Mouse (Mus musculus) spleen, adult 2 months (tissue): Measurements from ENCODE around the gene Cenpa. TPM values are rescaled to one million over a fixed set of nuclear protein-coding genes. Genes with fewer than 3 reads are reported as not detected.

ENCODE experiments used
- DNase-seq, 2 experiments: peaks; one replicate each; pipeline versions ENCODE4 v3.0.0 to v3.0.0-alpha.2; 2012 to 2021; ENCODE audit warnings: low spot score in 2 of 2, low read depth in 1 of 2
- H3K27ac ChIP-seq: fragments of 200-500 bp; 2 replicates; pipeline ENCODE4 v1.5.1; 2012; ENCODE audit warnings: low read length, inconsistent platforms; ENCODE audit not compliant: insufficient read depth
- H3K27me3 ChIP-seq: fragments of 200-500 bp; 2 replicates; pipeline ENCODE4 v1.6.1; 2012; ENCODE audit warnings: mild to moderate bottlenecking, moderate library complexity, low read length, inconsistent platforms; ENCODE audit not compliant: control insufficient read depth, insufficient read depth
- H3K36me3 ChIP-seq: fragments of 200-500 bp; 2 replicates; pipeline ENCODE4 v1.6.1; 2012; ENCODE audit warnings: mild to moderate bottlenecking, low read length, inconsistent platforms; ENCODE audit not compliant: control insufficient read depth, insufficient read depth
- H3K4me1 ChIP-seq: fragments of 200-500 bp; 2 replicates; pipeline ENCODE4 v1.6.1; 2011; ENCODE audit warnings: inconsistent platforms; ENCODE audit not compliant: control insufficient read depth, insufficient read depth, insufficient read length
- H3K4me3 ChIP-seq: fragments of 200-500 bp; 2 replicates; pipeline ENCODE4 v1.5.1; 2011; ENCODE audit warnings: mild to moderate bottlenecking, inconsistent platforms; ENCODE audit not compliant: insufficient read depth, insufficient read length; ENCODE audit errors: extremely low read depth
- CTCF ChIP-seq: fragments of 200-500 bp; IDR thresholded peaks from 2 replicates; pipeline ENCODE4 v1.5.1; 2011; ENCODE audit warnings: mild to moderate bottlenecking, inconsistent platforms; ENCODE audit not compliant: insufficient read depth, insufficient read length, insufficient replicate concordance; ENCODE audit errors: extremely low read depth
- POLR2A ChIP-seq: fragments of 200-500 bp; IDR thresholded peaks from 2 replicates; pipeline ENCODE4 v1.6.1; 2011; ENCODE audit warnings: low read depth, low read length, inconsistent platforms
- WGBS: fragments of 180-500 bp; shearing (Covaris S2); methylation state at CpG from one replicate; pipeline ENCODE4 v1.1.7; 2018; 5-methylcytosine and 5-hydroxymethylcytosine counted together
- polyA plus RNA-seq: library from polyadenylated mRNA; depleted of rRNA; stranded (reverse); fragments of >200 nt; gene quantifications from 2 replicates; pipeline ENCODE4 v1.2.3, GENCODE M21; 2012

Gene Cenpa
- polyA plus RNA-seq, 1 experiment = 47.7 TPM

GRCm38 (mm10) chr5:30643477-30644179 is 22.9 kb upstream of the Cenpa start:
- H3K27me3 ChIP-seq = no peaks in the 10 kb centered on the region
- 64% methylated on average over 5 of the region's 5 CpGs for WGBS
- H3K4me1 ChIP-seq = peaks cover 3% of the 10 kb centered on the region; the same call in 1 of the 2 replicates
- H3K36me3 ChIP-seq = no peaks in the 10 kb centered on the region
- H3K27ac ChIP-seq = no peak overlapping the region
- TF ChIP-seq POLR2A (no peak), CTCF (no peak)
- H3K4me3 ChIP-seq = no peak overlapping the region
- no peak for DNase-seq

DNA sequence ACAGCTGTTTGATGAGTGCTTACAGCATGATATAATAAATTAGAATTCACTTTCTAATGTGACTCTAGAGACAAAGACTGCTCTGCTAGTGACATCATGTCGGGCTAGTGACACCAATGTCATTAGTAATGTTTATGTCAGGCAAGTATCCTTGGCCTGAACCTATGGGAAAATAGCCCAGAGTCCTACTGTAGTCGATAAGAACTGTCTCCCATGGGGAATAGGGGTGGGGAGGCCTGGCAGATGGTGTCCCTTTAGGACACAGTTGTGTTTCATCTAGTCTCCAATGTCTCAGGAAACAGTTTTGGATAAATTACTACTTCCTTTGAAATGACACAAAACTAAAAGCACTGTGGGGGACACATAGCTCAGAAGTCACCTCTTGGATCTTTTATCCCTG is 20.5 kb upstream of the Cenpa start:
- Histone ChIP-seq H3K27me3 (no peaks in the 10 kb centered on the region), H3K4me3 (no peak overlapping the region), H3K36me3 (no peaks in the 10 kb centered on the region), H3K27ac (no peak overlapping the region), H3K4me1 (peaks cover 10% of the 10 kb centered on the region; the same call in 1 of the 2 replicates)
- no peak for DNase-seq
- 81% methylated on average over 2 of the region's 2 CpGs for WGBS
- TF ChIP-seq CTCF (no peak), POLR2A (no peak)

- H3K27ac ChIP-seq = peak overlapping the region; percentile 55; the same call in 1 of the 2 replicates
- no peak for DNase-seq
- no peaks in the 10 kb centered on the region; the same call in 1 of the 2 replicates for H3K36me3 ChIP-seq
- H3K27me3 ChIP-seq = no peaks in the 10 kb centered on the region
- peaks cover 10% of the 10 kb centered on the region; the same call in 1 of the 2 replicates for H3K4me1 ChIP-seq
- peak overlapping the region; percentile 88 for H3K4me3 ChIP-seq
- 12% methylated on average over 9 of the region's 9 CpGs for WGBS
- TF ChIP-seq CTCF (no peak), POLR2A (no peak)
Observed at GRCm38 (mm10) chr5:30647396-30647795, 19.2 kb upstream of the Cenpa start.

- Histone ChIP-seq H3K27ac (peak within 1 kb of the TSS; percentile 55), H3K4me3 (peak within 1 kb of the TSS; percentile 88), H3K36me3 (no peaks in the 10 kb centered on the region; the same call in 1 of the 2 replicates), H3K4me1 (peaks cover 10% of the 10 kb centered on the region; the same call in 1 of the 2 replicates), H3K27me3 (no peaks in the 10 kb centered on the region)
- TF ChIP-seq CTCF (no peak), POLR2A (peak; percentile 16; the same call in 1 of the 2 replicates)
- DNase-seq = peak; percentile 49 to 93
- WGBS = under 1% methylated on average over 38 of the region's 38 CpGs
Observed at GRCm38 (mm10) chr5:30647815-30648560, 18.6 kb upstream of the Cenpa start, which contains the start of gene Slc35f6. Slc35f6 (plus strand) TSS chr5:30647933.

DNA sequence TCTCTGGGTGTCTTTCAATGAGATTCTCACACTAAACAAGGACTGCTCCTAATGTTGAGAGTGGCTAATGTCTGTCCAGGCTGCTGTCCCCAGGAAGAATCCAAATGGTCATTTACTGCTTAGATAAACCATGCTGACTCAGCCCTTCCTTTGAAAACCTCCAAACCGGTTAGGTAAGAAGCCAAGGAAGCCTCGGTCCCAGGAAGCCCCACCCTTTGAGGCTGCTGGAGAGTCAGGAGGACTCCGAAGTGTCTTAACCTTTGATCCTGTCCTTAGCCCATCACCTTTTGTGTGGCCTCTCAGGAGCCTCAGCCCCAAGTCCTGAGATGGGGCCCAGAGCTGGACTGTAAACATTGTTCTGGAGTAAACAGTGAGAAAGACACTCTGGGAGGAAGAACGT is 17.0 kb upstream of the Cenpa start:
- Histone ChIP-seq H3K4me3 (no peak overlapping the region), H3K4me1 (peaks cover 10% of the 10 kb centered on the region; the same call in 1 of the 2 replicates), H3K27me3 (no peaks in the 10 kb centered on the region), H3K27ac (no peak overlapping the region), H3K36me3 (no peaks in the 10 kb centered on the region; the same call in 1 of the 2 replicates)
- WGBS = 84% methylated on average over 4 of the region's 4 CpGs
- DNase-seq = no peak
- no peak for TF ChIP-seq CTCF
- TF ChIP-seq POLR2A = no peak

DNA sequence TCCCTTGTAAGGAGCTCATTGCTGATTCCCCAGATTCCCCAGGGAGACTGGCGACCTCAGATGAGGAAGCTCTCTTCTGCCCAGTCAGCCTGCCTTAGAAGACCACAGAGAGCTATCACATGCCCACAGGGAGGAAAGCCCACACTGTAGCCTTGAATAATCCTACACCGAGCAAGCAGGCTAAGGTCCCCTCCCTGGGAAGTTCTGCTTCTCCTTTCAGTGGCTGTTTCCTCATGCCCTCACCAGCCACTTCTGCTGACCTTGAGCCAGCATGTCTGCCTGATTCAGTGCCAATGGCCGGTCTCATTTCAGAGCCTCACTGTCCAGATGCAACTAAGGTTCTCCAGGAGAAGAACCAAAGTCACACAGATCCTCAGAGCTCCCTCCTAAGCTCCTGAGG is 15.8 kb upstream of the Cenpa start:
- no peak for TF ChIP-seq CTCF
- no peak for TF ChIP-seq POLR2A
- Histone ChIP-seq H3K4me3 (no peak overlapping the region), H3K36me3 (peaks cover 7% of the 10 kb centered on the region), H3K4me1 (peaks cover 10% of the 10 kb centered on the region; the same call in 1 of the 2 replicates), H3K27me3 (no peaks in the 10 kb centered on the region), H3K27ac (no peak overlapping the region)
- WGBS = 50% methylated on average over 3 of the region's 3 CpGs
- no peak for DNase-seq

DNA sequence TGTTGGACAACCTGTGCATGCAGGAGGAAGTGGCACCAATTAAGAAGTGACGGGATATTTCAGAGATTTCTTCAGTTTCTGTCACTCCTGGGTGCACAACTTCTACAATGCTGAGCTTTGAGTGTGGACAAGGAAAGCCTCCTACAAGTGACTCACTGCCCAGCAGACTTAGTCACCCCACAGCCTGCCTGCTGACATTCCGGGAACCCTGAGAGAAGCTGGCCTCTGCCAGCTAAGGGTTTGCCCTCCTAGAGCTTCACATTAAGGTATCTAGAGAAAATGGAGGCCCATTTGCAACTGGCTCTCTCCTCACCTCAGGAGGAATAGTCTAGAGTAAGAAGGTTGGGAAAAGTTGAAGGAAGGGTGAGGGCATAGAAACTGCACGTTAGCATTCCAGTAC is 15.0 kb upstream of the Cenpa start:
- Histone ChIP-seq H3K27ac (no peak overlapping the region), H3K36me3 (peaks cover 15% of the 10 kb centered on the region), H3K4me1 (peaks cover 10% of the 10 kb centered on the region; the same call in 1 of the 2 replicates), H3K27me3 (no peaks in the 10 kb centered on the region), H3K4me3 (no peak overlapping the region)
- no peak for DNase-seq
- WGBS = 86% methylated on average over 3 of the region's 3 CpGs
- TF ChIP-seq CTCF (no peak), POLR2A (no peak)
